Mouse (Mus musculus) stomach, postnatal 0 days (tissue): ENCODE measurements around the gene Gm10322. TPM values are rescaled to one million over a fixed set of nuclear protein-coding genes. Genes with fewer than 3 reads are reported as not detected.

Experiments
- ATAC-seq: fragments of 200-750 bp; cut with Nextera tagmentation; 2 replicates; pipeline ENCODE4 v1.8.0; 2017; ENCODE audit not compliant: low FRiP score, low TSS enrichment
- DNase-seq: peaks from one replicate; pipeline ENCODE4 v3.0.0-alpha.2; 2016; ENCODE audit warnings: low spot score
- H3K27ac ChIP-seq: fragments of 300-500 bp; sonication (generic); replicated peaks from 2 replicates; pipeline ENCODE4 v1.5.1; 2014; ENCODE audit warnings: mild to moderate bottlenecking, control low read depth
- H3K27me3 ChIP-seq: fragments of 300-500 bp; sonication (generic); 2 replicates; pipeline ENCODE4 v1.6.1; 2014; ENCODE audit warnings: low read length; ENCODE audit not compliant: control insufficient read depth, insufficient read depth
- H3K36me3 ChIP-seq: fragments of 300-500 bp; sonication (generic); 2 replicates; pipeline ENCODE4 v1.6.1; 2014; ENCODE audit warnings: low read length, mixed read lengths; ENCODE audit not compliant: control insufficient read depth, insufficient read depth
- H3K4me1 ChIP-seq: fragments of 300-500 bp; sonication (generic); replicated peaks from 2 replicates; pipeline ENCODE4 v1.6.1; 2014; ENCODE audit warnings: antibody characterized with exemption; ENCODE audit not compliant: control insufficient read depth, insufficient read depth
- H3K4me2 ChIP-seq: fragments of 300-500 bp; sonication (generic); replicated peaks from 2 replicates; pipeline ENCODE4 v1.6.1; 2014; ENCODE audit warnings: low read depth, mild to moderate bottlenecking, control low read depth, moderate library complexity
- H3K4me3 ChIP-seq: fragments of 300-500 bp; sonication (generic); 2 replicates; pipeline ENCODE4 v1.5.1; 2014; ENCODE audit warnings: low read depth, low read length, control low read depth
- H3K9ac ChIP-seq: fragments of 300-500 bp; sonication (generic); 2 replicates; pipeline ENCODE4 v1.6.1; 2014; ENCODE audit warnings: mild to moderate bottlenecking, low read length, control low read depth, mixed read lengths
- H3K9me3 ChIP-seq: fragments of 300-500 bp; sonication (generic); 2 replicates; pipeline ENCODE4 v1.6.1; 2016; ENCODE audit warnings: low read length; ENCODE audit not compliant: control insufficient read depth
- CTCF ChIP-seq: IDR thresholded peaks from 2 replicates; pipeline ENCODE4 v1.5.1; 2016; ENCODE audit warnings: antibody characterized with exemption, low read depth, mild to moderate bottlenecking, moderate library complexity
- EP300 ChIP-seq: optimal IDR thresholded peaks from 2 replicates; pipeline ENCODE3; 2016; ENCODE audit warnings: antibody characterized with exemption
- WGBS: fragments of 180-500 bp; shearing (Covaris S2); extraction: QIAGEN DNeasy Blood & Tissue Kit; methylation state at CpG from one replicate; pipeline ENCODE4 v1.1.7; 2014; 5-methylcytosine and 5-hydroxymethylcytosine counted together
- polyA plus RNA-seq: library from polyadenylated mRNA; unstranded; fragments of >200 nt; fragmentation: Nextera tagmentation; extraction: Ambion mirVana; gene quantifications from 2 replicates; pipeline ENCODE4 v1.2.1, GENCODE M21; 2015

The Gm10322 gene
- polyA plus RNA-seq, 1 experiment from 2014 or later, result not detected

- Histone ChIP-seq H3K4me2 (no peak overlapping the region), H3K27ac (no peak overlapping the region), H3K27me3 (no peaks in the 10 kb centered on the region), H3K4me1 (no peaks in the 10 kb centered on the region), H3K9me3 (no peaks in the 10 kb centered on the region), H3K9ac (no peak overlapping the region), H3K36me3 (no peaks in the 10 kb centered on the region), H3K4me3 (no peak overlapping the region)
- TF ChIP-seq CTCF, result no peak
- no peak for TF ChIP-seq EP300
- ATAC-seq (no peak), DNase-seq (no peak)
- WGBS, result 49% methylated on average over 4 of the region's 4 CpGs
These were observed 29.3 kb downstream of the Gm10322 start for GRCm38 (mm10) chr10:59645153-59645552.

- H3K27me3 ChIP-seq, result no peaks in the 10 kb centered on the region
- H3K4me2 ChIP-seq, result no peak overlapping the region
- no peak for TF ChIP-seq CTCF
- no peak for TF ChIP-seq EP300
- H3K27ac ChIP-seq, result no peak overlapping the region
- WGBS, result 71% methylated on average over 5 of the region's 5 CpGs
- no peaks in the 10 kb centered on the region for H3K4me1 ChIP-seq
- no peak overlapping the region for H3K4me3 ChIP-seq
- no peaks in the 10 kb centered on the region for H3K9me3 ChIP-seq
- H3K36me3 ChIP-seq, result no peaks in the 10 kb centered on the region
- ATAC-seq, result no peak
- no peak for DNase-seq
- no peak overlapping the region for H3K9ac ChIP-seq
These were observed 31.0 kb downstream of the Gm10322 start for GRCm38 (mm10) chr10:59646821-59647378.

DNA sequence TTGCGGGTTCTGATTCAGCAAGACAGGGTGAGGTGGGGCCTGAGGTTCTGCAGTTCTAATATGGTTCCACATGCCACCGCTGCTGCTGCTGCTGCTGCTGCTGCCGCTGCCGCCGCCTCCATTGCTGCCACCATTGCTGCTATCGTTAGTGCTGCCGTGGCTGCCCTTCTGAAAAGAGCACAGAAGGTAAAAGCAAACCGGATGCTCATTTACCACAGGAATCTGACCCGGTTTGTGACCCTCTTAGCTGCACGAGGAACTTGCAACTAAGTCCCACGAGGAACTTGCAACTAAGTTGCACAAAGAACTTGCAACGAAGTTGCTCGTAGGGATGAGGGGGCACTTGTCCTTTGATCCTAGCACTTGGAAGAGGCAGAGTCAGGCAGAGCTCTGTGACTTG lies 40.9 kb downstream of the Gm10322 start:
- no peak overlapping the region for H3K9ac ChIP-seq
- 76% methylated on average over 13 of the region's 13 CpGs for WGBS
- no peak overlapping the region for H3K4me2 ChIP-seq
- H3K27me3 ChIP-seq, result no peaks in the 10 kb centered on the region
- DNase-seq, result no peak
- no peaks in the 10 kb centered on the region for H3K36me3 ChIP-seq
- no peaks in the 10 kb centered on the region for H3K4me1 ChIP-seq
- no peak overlapping the region for H3K4me3 ChIP-seq
- no peak for ATAC-seq
- H3K9me3 ChIP-seq, result no peaks in the 10 kb centered on the region
- no peak for TF ChIP-seq EP300
- no peak overlapping the region for H3K27ac ChIP-seq

- Histone ChIP-seq H3K4me3 (no peak overlapping the region), H3K9ac (no peak overlapping the region), H3K9me3 (no peaks in the 10 kb centered on the region), H3K4me2 (no peak overlapping the region), H3K4me1 (no peaks in the 10 kb centered on the region), H3K36me3 (no peaks in the 10 kb centered on the region), H3K27me3 (no peaks in the 10 kb centered on the region), H3K27ac (no peak overlapping the region)
- 76% methylated on average over 2 of the region's 2 CpGs for WGBS
- no peak for TF ChIP-seq EP300
- no peak for TF ChIP-seq CTCF
- ATAC-seq (no peak), DNase-seq (no peak)
These were observed 48.9 kb downstream of the Gm10322 start for GRCm38 (mm10) chr10:59664765-59665164.

DNA sequence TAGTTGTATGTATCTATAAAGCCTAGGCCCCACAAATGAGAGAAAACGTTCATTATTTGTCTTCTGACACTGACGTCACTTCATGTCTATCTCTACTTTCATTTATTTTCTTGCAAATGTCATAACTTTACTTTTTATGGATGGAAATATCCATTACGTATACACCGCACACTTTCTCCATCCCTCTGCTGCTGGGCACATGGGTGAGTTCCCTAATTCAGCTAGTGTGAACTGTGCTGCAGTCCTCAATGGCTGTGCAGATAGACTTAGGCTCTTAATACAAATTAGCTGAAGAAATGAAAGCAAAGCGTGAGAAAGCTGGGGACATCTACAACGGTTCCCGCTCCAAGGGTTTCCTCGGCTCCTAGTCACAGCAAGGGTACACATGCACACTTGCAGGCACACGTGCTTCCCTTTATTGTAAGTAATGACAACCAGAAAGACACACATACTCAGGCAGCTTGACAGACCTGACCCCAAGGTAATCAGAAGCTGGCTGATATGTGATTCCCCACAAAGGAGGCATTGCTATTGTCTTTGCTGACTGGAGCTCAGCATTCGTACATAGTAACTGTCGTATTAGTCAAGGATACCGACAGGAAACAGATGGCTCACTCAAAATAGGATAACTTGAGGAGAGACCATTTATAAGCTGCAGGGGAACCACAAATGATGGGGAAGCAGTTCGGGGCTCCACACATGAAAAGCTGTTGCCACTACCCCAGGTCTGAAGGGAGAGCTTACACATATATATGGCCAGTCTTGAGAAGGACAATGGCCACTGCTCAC lies 49.8 kb downstream of the Gm10322 start:
- Histone ChIP-seq H3K27me3 (no peaks in the 10 kb centered on the region), H3K9me3 (no peaks in the 10 kb centered on the region), H3K9ac (no peak overlapping the region), H3K36me3 (no peaks in the 10 kb centered on the region), H3K4me3 (no peak overlapping the region), H3K27ac (no peak overlapping the region), H3K4me2 (no peak overlapping the region), H3K4me1 (no peaks in the 10 kb centered on the region)
- ATAC-seq, result no peak
- TF ChIP-seq CTCF, result no peak
- no peak for TF ChIP-seq EP300
- no peak for DNase-seq
- WGBS, result 69% methylated on average over 13 of the region's 13 CpGs

Other genes starting within 250 kb of the Gm10322 start
- 1.4 and 3.6 TPM in 2 replicates for gene Gm10273, start 220.4 kb upstream of the Gm10322 start, polyA plus RNA-seq
- gene Pla2g12b, start 212.4 kb upstream of the Gm10322 start, polyA plus RNA-seq, result 34.6 and 38.5 TPM in 2 replicates
- gene Oit3, start 174.3 kb upstream of the Gm10322 start, polyA plus RNA-seq, result 0.28 and 0.29 TPM in 2 replicates
- 56.9 and 57.2 TPM in 2 replicates for gene Mcu, start 629 bp downstream of the Gm10322 start, polyA plus RNA-seq
- gene Micu1, start 86.4 kb downstream of the Gm10322 start, polyA plus RNA-seq, result 52.4 and 56.2 TPM in 2 replicates